Mouse (Mus musculus): ENCODE data around the gene Olfr1160.

DNA sequence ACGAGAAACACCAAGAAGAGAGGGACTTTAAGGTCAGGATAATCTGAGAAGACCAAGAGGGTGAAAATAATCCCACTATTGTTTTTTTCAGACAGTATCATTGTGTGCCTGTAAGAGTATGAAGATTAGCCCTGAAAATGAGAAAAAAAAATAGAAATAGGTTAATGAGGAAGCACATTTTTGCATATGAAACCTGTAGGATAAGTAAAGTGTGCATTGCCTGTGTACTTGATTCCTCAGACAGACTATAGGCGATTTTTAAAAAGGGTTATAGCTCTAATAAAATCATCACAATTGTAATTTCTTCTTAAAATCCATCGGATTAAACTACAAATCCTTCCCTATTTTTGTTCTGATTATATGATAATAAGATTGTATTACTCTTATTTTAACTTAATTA lies 33.5 kb downstream of the Olfr1160 start, which contains the start of gene Olfr74:
- TF ChIP-seq POLR2A (IDR thresholded peaks at IDR 0.05; ENCODE audit: insufficient read length, low read depth) (no peak), E2F4 (IDR thresholded peaks at IDR 0.05; ENCODE audit: insufficient read depth) (no peak), USF1 (IDR thresholded peaks at IDR 0.05; ENCODE audit: low read depth) (no peak), MAX (IDR thresholded peaks at IDR 0.05; ENCODE audit: low read depth) (no peak), MYOD1 (IDR thresholded peaks at IDR 0.05; ENCODE audit: control insufficient read depth in 1 of 3, insufficient read length in 2 of 3, low read depth in 2 of 3) (no peak), MYOG (IDR thresholded peaks at IDR 0.05; ENCODE audit: control insufficient read depth in 1 of 3, insufficient read depth in 1 of 3, insufficient read length in 2 of 3, low read depth in 2 of 3) (no peak), TCF12 (IDR thresholded peaks at IDR 0.05; ENCODE audit: insufficient read depth, poor library complexity, severe bottlenecking) (no peak), CEBPB (IDR thresholded peaks at IDR 0.05; ENCODE audit: insufficient read depth, poor library complexity, severe bottlenecking) (no peak)

Measured in myocyte (in vitro differentiated cells).